In genomic region chr7:65881290-65881688, GRCm38 (mm10) we compare ENCODE assay signal across 8 mouse cellular contexts. TPM values are rescaled to one million over a fixed set of nuclear protein-coding genes. Genes with fewer than 3 reads are reported as not detected.
A peak's percentile ranks its signal among the peaks of the same experiment; 100 is the strongest.
DNase-seq lines count a peak whose midpoint lies in the region; ATAC-seq and TF ChIP-seq lines count a peak whose summit lies in the region.

No protein-coding gene starts in this region.

- no peaks in the 10 kb centered on the region for H3K4me1 ChIP-seq in embryonic facial prominence, embryonic 11.5 days (ENCODE audit: control insufficient read depth, insufficient read depth, low read length)
- peaks cover 8% of the 10 kb centered on the region for H3K4me1 ChIP-seq in heart, embryonic 16.5 days (ENCODE audit: control insufficient read depth, insufficient read depth, low read length)
- no peaks in the 10 kb centered on the region for H3K4me1 ChIP-seq in midbrain, postnatal 0 days (ENCODE audit: insufficient read depth, low read length)

- ATAC-seq in embryonic facial prominence, embryonic 11.5 days (replicated peaks; ENCODE audit: insufficient number of reproducible peaks, low FRiP score, low TSS enrichment, low read depth) = no peak
- no peak for ATAC-seq in heart, embryonic 16.5 days (replicated peaks; ENCODE audit: extremely low read depth, insufficient read depth, low FRiP score)
- ATAC-seq in midbrain, postnatal 0 days (ENCODE audit: low FRiP score) = no peak
- ATAC-seq in frontal cortex, adult (ENCODE audit: low TSS enrichment) = no peak

- DNase-seq in layer of hippocampus, adult 2 months (ENCODE audit: low spot score in 2 of 2) = no peak
- DNase-seq in layer of hippocampus, postnatal 36 days = no peak
- peak; percentile 33 for DNase-seq in embryonic facial prominence, embryonic 11.5 days (ENCODE audit: low spot score)
- no peak for DNase-seq in midbrain, postnatal 0 days (ENCODE audit: low spot score)
- no peak for DNase-seq in thymus, postnatal 10 days (ENCODE audit: low spot score in 2 of 2)
- DNase-seq in right cerebral cortex, postnatal 36 days (ENCODE audit: low spot score in 2 of 2) = no peak

- peak overlapping the region; percentile 23; the same call in 1 of the 2 replicates for H3K4me2 ChIP-seq in embryonic facial prominence, embryonic 11.5 days (ENCODE audit: low read depth, low read length)
- H3K4me2 ChIP-seq in heart, embryonic 16.5 days (ENCODE audit: low read depth, low read length) = peak overlapping the region; percentile 56
- H3K4me2 ChIP-seq in midbrain, postnatal 0 days (ENCODE audit: low read depth, low read length, poor library complexity, severe bottlenecking) = peak overlapping the region; percentile 31

- peak overlapping the region; percentile 42 for H3K4me3 ChIP-seq in layer of hippocampus, adult 2 months
- H3K4me3 ChIP-seq in embryonic facial prominence, embryonic 11.5 days (ENCODE audit: low read depth, low read length) = no peak overlapping the region
- H3K4me3 ChIP-seq in heart, embryonic 16.5 days (ENCODE audit: low read length) = peak overlapping the region; percentile 31
- H3K4me3 ChIP-seq in midbrain, postnatal 0 days (ENCODE audit: low read depth, low read length) = no peak overlapping the region

- H3K9ac ChIP-seq in embryonic facial prominence, embryonic 11.5 days (replicated peaks; ENCODE audit: low read length) = no peak overlapping the region
- H3K9ac ChIP-seq in heart, embryonic 16.5 days (ENCODE audit: low read length) = no peak overlapping the region
- no peak overlapping the region for H3K9ac ChIP-seq in midbrain, postnatal 0 days (replicated peaks; ENCODE audit: low read length, poor library complexity, severe bottlenecking)

- no peaks in the 10 kb centered on the region for H3K27me3 ChIP-seq in embryonic facial prominence, embryonic 11.5 days (ENCODE audit: control insufficient read depth, insufficient read depth, low read length)
- 0 out of 2 replicates have a peak, but pooled peaks cover 5% of the 10 kb centered on the region for H3K27me3 ChIP-seq in heart, embryonic 16.5 days (ENCODE audit: control insufficient read depth, insufficient read depth, low read length)
- no peaks in the 10 kb centered on the region for H3K27me3 ChIP-seq in midbrain, postnatal 0 days (ENCODE audit: insufficient read depth, low read length)

- no peaks in the 10 kb centered on the region for H3K36me3 ChIP-seq in embryonic facial prominence, embryonic 11.5 days (replicated peaks; ENCODE audit: control insufficient read depth, insufficient read depth, low read depth, low read length)
- no peaks in the 10 kb centered on the region for H3K36me3 ChIP-seq in heart, embryonic 16.5 days (ENCODE audit: control insufficient read depth, insufficient read depth)
- no peaks in the 10 kb centered on the region for H3K36me3 ChIP-seq in midbrain, postnatal 0 days (ENCODE audit: insufficient read depth, low read length)

- 31% methylated on average over 12 of the region's 12 CpGs for WGBS in embryonic facial prominence, embryonic 11.5 days
- 40% methylated on average over 12 of the region's 12 CpGs for WGBS in heart, embryonic 16.5 days
- WGBS in midbrain, postnatal 0 days = 37% methylated on average over 12 of the region's 12 CpGs

- H3K27ac ChIP-seq in layer of hippocampus, adult 2 months = no peak overlapping the region
- no peak overlapping the region for H3K27ac ChIP-seq in embryonic facial prominence, embryonic 11.5 days (replicated peaks; ENCODE audit: low read depth, low read length)
- no peak overlapping the region for H3K27ac ChIP-seq in heart, embryonic 16.5 days (ENCODE audit: low read length)
- H3K27ac ChIP-seq in midbrain, postnatal 0 days (ENCODE audit: low read depth, low read length) = no peak overlapping the region

- TF ChIP-seq CTCF in layer of hippocampus, adult 2 months (conservative IDR thresholded peaks at IDR 0.05) = no peak
- no peak for TF ChIP-seq CTCF in midbrain, postnatal 0 days (IDR thresholded peaks at IDR 0.05)

- H3K9me3 ChIP-seq in embryonic facial prominence, embryonic 11.5 days (replicated peaks; ENCODE audit: control insufficient read depth, low read length) = no peaks in the 10 kb centered on the region
- H3K9me3 ChIP-seq in heart, embryonic 16.5 days (replicated peaks; ENCODE audit: control insufficient read depth, low read length) = no peaks in the 10 kb centered on the region
- H3K9me3 ChIP-seq in midbrain, postnatal 0 days (ENCODE audit: low read length) = no peaks in the 10 kb centered on the region

RNA-seq across cellular contexts. Expression of gene Pcsk6, which starts 19.8 kb away (rescaled TPM):
- 10 to 100 TPM; 16.4 to 17.1 TPM for total RNA-seq in layer of hippocampus, adult 2 months (2021)
- 10 to 100 TPM; 12.5 to 14.8 TPM for total RNA-seq in layer of hippocampus, postnatal 36 days (2021)
- 1.6 and 2.1 TPM in 2 replicates for polyA plus RNA-seq in embryonic facial prominence, embryonic 11.5 days (2014; fragmentation: Nextera tagmentation; extraction: Ambion mirVana)
- polyA plus RNA-seq in heart, embryonic 16.5 days (2015; fragmentation: Nextera tagmentation; extraction: Ambion mirVana) = 1.1 and 1.9 TPM in 2 replicates
- total RNA-seq in midbrain, postnatal 0 days (2014; rRNA removed) = 8.3 and 14.9 TPM in 2 replicates
- polyA plus RNA-seq in midbrain, postnatal 0 days (2015; fragmentation: Nextera tagmentation; extraction: Ambion mirVana) = 1.5 and 1.8 TPM in 2 replicates

Comparison
In these comparisons a context has a peak if more than half of its experiments do, and no peak if none do; other contexts are left out.
1. H3K4me3 ChIP-seq: peak in layer of hippocampus, adult 2 months (single experiment) and heart, embryonic 16.5 days (single experiment); none in embryonic facial prominence, embryonic 11.5 days (single experiment) and midbrain, postnatal 0 days (single experiment).
2. Peak in every context shown above with its lines, with median percentiles within 50 percentile points of each other: H3K4me2 ChIP-seq.